Mouse (Mus musculus): ENCODE measurements at regions not wholly inside any gene's neighbourhood (a gene's known extent, or its start where the extent isn't known, plus 50 kb on each side); places are given as distances from the start of the nearest gene placed in this dataset.

- Histone ChIP-seq H3K4me2 (ENCODE audit: low read depth) (no peak overlapping the region), H3K9ac (replicated peaks) (no peak overlapping the region), H3K27me3 (ENCODE audit: control insufficient read depth, insufficient read depth, low read length) (no peaks in the 10 kb centered on the region), H3K9me3 (ENCODE audit: control insufficient read depth, low read length) (no peaks in the 10 kb centered on the region), H3K36me3 (replicated peaks; ENCODE audit: control insufficient read depth, insufficient read depth, low read depth) (no peaks in the 10 kb centered on the region), H3K27ac (no peak overlapping the region), H3K4me3 (ENCODE audit: insufficient read depth in 1 of 2, low read depth in 2 of 2, low read length in 2 of 2) (no peak overlapping the region), H3K4me1 (replicated peaks; ENCODE audit: control insufficient read depth in 2 of 2, insufficient read depth in 2 of 2, low read length in 1 of 2) (no peaks in the 10 kb centered on the region)
- ATAC-seq (ENCODE audit: insufficient read depth) (no peak), DNase-seq (ENCODE audit: low read depth in 3 of 3, low spot score in 3 of 3) (no peak)
- WGBS (ENCODE audit: insufficient replicate concordance): 42% methylated on average over 3 of the region's 3 CpGs
- TF ChIP-seq EP300 (IDR thresholded peaks at IDR 0.05; ENCODE audit: low read depth) (no peak), CTCF (IDR thresholded peaks at IDR 0.05; ENCODE audit: low read depth) (no peak)
Observed at GRCm38 (mm10) chr12:35408461-35408860, 126.4 kb downstream of the Ahr start.

- H3K4me3 ChIP-seq (ENCODE audit: insufficient read depth in 1 of 2, low read depth in 2 of 2, low read length in 2 of 2): no peak overlapping the region
- WGBS (ENCODE audit: insufficient replicate concordance): 63% methylated on average over 3 of the region's 3 CpGs
- no peak for TF ChIP-seq CTCF (IDR thresholded peaks at IDR 0.05; ENCODE audit: low read depth)
- no peak overlapping the region for H3K9ac ChIP-seq (replicated peaks)
- no peaks in the 10 kb centered on the region for H3K27me3 ChIP-seq (ENCODE audit: control insufficient read depth, insufficient read depth, low read length)
- DNase-seq (ENCODE audit: low read depth in 3 of 3, low spot score in 3 of 3) (no peak), ATAC-seq (ENCODE audit: insufficient read depth) (no peak)
- H3K4me2 ChIP-seq (ENCODE audit: low read depth): no peak overlapping the region
- H3K9me3 ChIP-seq (ENCODE audit: control insufficient read depth, low read length): no peaks in the 10 kb centered on the region
- H3K4me1 ChIP-seq (replicated peaks; ENCODE audit: control insufficient read depth in 2 of 2, insufficient read depth in 2 of 2, low read length in 1 of 2): no peaks in the 10 kb centered on the region
- no peaks in the 10 kb centered on the region for H3K36me3 ChIP-seq (replicated peaks; ENCODE audit: control insufficient read depth, insufficient read depth, low read depth)
- H3K27ac ChIP-seq: no peak overlapping the region
Observed at GRCm38 (mm10) chr12:35408044-35408443, 126.8 kb downstream of the Ahr start.

GRCm38 (mm10) chr12:35401853-35402252, 133.0 kb downstream of the Ahr start:
- Histone ChIP-seq H3K9me3 (ENCODE audit: control insufficient read depth, low read length) (no peaks in the 10 kb centered on the region), H3K36me3 (replicated peaks; ENCODE audit: control insufficient read depth, insufficient read depth, low read depth) (no peaks in the 10 kb centered on the region), H3K27ac (no peak overlapping the region), H3K4me1 (replicated peaks; ENCODE audit: control insufficient read depth in 2 of 2, insufficient read depth in 2 of 2, low read length in 1 of 2) (no peaks in the 10 kb centered on the region), H3K27me3 (ENCODE audit: control insufficient read depth, insufficient read depth, low read length) (no peaks in the 10 kb centered on the region), H3K4me3 (ENCODE audit: insufficient read depth in 1 of 2, low read depth in 2 of 2, low read length in 2 of 2) (no peak overlapping the region), H3K9ac (replicated peaks) (no peak overlapping the region), H3K4me2 (ENCODE audit: low read depth) (no peak overlapping the region)
- ATAC-seq (ENCODE audit: insufficient read depth) (no peak), DNase-seq (ENCODE audit: low read depth in 3 of 3, low spot score in 3 of 3) (no peak)
- WGBS (ENCODE audit: insufficient replicate concordance): 54% methylated on average over 2 of the region's 2 CpGs
- TF ChIP-seq CTCF (IDR thresholded peaks at IDR 0.05; ENCODE audit: low read depth): no peak
- no peak for TF ChIP-seq EP300 (IDR thresholded peaks at IDR 0.05; ENCODE audit: low read depth)

- DNase-seq (ENCODE audit: low read depth in 3 of 3, low spot score in 3 of 3): no peak
- TF ChIP-seq CTCF (IDR thresholded peaks at IDR 0.05; ENCODE audit: low read depth) (no peak), EP300 (IDR thresholded peaks at IDR 0.05; ENCODE audit: low read depth) (no peak)
- ATAC-seq (ENCODE audit: insufficient read depth): no peak
- Histone ChIP-seq H3K27me3 (ENCODE audit: control insufficient read depth, insufficient read depth, low read length) (no peaks in the 10 kb centered on the region), H3K36me3 (replicated peaks; ENCODE audit: control insufficient read depth, insufficient read depth, low read depth) (no peaks in the 10 kb centered on the region), H3K4me1 (replicated peaks; ENCODE audit: control insufficient read depth in 2 of 2, insufficient read depth in 2 of 2, low read length in 1 of 2) (no peaks in the 10 kb centered on the region), H3K9me3 (ENCODE audit: control insufficient read depth, low read length) (no peaks in the 10 kb centered on the region), H3K9ac (replicated peaks) (no peak overlapping the region), H3K27ac (no peak overlapping the region), H3K4me2 (ENCODE audit: low read depth) (no peak overlapping the region), H3K4me3 (ENCODE audit: insufficient read depth in 1 of 2, low read depth in 2 of 2, low read length in 2 of 2) (no peak overlapping the region)
- WGBS (ENCODE audit: insufficient replicate concordance): 68% methylated on average over 2 of the region's 2 CpGs
Observed at GRCm38 (mm10) chr12:35401219-35401618, 133.6 kb downstream of the Ahr start.

- no peak for ATAC-seq (ENCODE audit: insufficient read depth)
- Histone ChIP-seq H3K9me3 (ENCODE audit: control insufficient read depth, low read length) (no peaks in the 10 kb centered on the region), H3K36me3 (replicated peaks; ENCODE audit: control insufficient read depth, insufficient read depth, low read depth) (no peaks in the 10 kb centered on the region), H3K4me2 (ENCODE audit: low read depth) (no peak overlapping the region), H3K4me1 (replicated peaks; ENCODE audit: control insufficient read depth in 2 of 2, insufficient read depth in 2 of 2, low read length in 1 of 2) (no peaks in the 10 kb centered on the region), H3K27me3 (ENCODE audit: control insufficient read depth, insufficient read depth, low read length) (no peaks in the 10 kb centered on the region), H3K4me3 (ENCODE audit: insufficient read depth in 1 of 2, low read depth in 2 of 2, low read length in 2 of 2) (no peak overlapping the region), H3K27ac (no peak overlapping the region), H3K9ac (replicated peaks) (no peak overlapping the region)
- no peak for DNase-seq (ENCODE audit: low read depth in 3 of 3, low spot score in 3 of 3)
- 45% methylated on average over 1 of the region's 1 CpGs for WGBS (ENCODE audit: insufficient replicate concordance)
- TF ChIP-seq CTCF (IDR thresholded peaks at IDR 0.05; ENCODE audit: low read depth) (no peak), EP300 (IDR thresholded peaks at IDR 0.05; ENCODE audit: low read depth) (no peak)
Observed at GRCm38 (mm10) chr12:35395211-35395610, 139.6 kb downstream of the Ahr start.
